20 mouse cellular contexts compared by ENCODE assay signal in the genomic region with DNA sequence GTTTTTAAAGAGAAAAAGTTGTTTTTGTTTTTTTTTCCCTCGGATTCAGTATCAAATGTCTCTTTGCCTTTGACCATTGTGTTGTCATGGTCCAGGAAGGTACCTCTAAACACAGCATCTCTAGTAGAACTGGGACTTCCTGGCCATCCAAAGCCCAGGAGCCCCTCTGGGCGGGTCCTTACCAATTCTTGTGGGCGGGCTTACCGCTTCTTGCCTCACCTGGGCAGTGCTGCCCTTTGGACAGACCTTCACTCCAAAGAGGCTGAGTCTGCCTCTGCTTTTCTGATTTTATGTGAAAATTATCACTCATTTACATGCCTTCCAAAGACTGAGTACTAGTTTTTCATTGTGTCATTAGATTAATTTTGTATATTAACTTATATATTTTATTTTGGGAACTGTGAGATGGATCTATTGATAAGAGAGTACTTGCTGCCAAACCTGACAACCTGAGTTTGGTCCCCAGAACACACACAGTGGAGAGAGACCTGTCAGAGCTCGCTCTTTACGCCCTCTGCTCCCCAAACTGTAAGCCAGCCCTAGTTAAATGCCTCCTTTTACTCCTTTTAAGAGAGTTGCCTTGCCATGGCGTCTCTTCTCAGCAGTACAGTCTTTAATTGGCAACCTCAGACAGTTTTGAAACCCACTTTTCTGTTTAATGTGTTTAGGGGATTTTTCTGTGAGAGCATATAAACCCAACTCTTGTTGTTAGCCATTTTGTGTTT. TPM values are rescaled to one million over a fixed set of nuclear protein-coding genes. Genes with fewer than 3 reads are reported as not detected.
DNase-seq lines count a peak whose midpoint lies in the region; ATAC-seq lines count a peak whose summit lies in the region.
"Had no signal": no experiment of that assay in that cellular context is flagged by ENCODE, and none has a peak within 500 bp of the region (broad histone marks: within the 10 kb centered on the region; RNA-seq: fewer than 3 reads in every experiment).

No protein-coding gene starts in this region.

- no peak overlapping the region for H3K4me2 ChIP-seq in kidney, embryonic 14.5 days (replicated peaks; ENCODE audit: low read depth, low read length)
- H3K4me2 ChIP-seq: hindbrain, embryonic 12.5 days had no signal

- peak; percentile 65 for DNase-seq in heart, adult 11 months
- no peak for DNase-seq in heart, adult 8-10 months (ENCODE audit: low spot score)
- DNase-seq in kidney, postnatal 10 days: peak; percentile 20
- DNase-seq in right cerebral cortex, postnatal 25 days: no peak
- DNase-seq: adrenal gland, postnatal 25 days; cerebellum, adult 18-20 months; cerebellum, adult 9-11 months; cerebellum, postnatal 36 days; gastrocnemius, postnatal 14 days; heart, postnatal 10 days; heart, postnatal 4 days had no signal

- 82% methylated on average over 7 of the region's 7 CpGs for WGBS in kidney, embryonic 14.5 days

- peaks cover 13% of the 10 kb centered on the region for H3K4me1 ChIP-seq in kidney, embryonic 14.5 days (ENCODE audit: control insufficient read depth, insufficient read depth, low read length)

- H3K36me3 ChIP-seq in kidney, embryonic 14.5 days (ENCODE audit: control insufficient read depth, insufficient read depth, low read length): no peaks in the 10 kb centered on the region
- H3K36me3 ChIP-seq: embryonic facial prominence, embryonic 10.5 days; heart, embryonic 10.5 days; hindbrain, embryonic 12.5 days had no signal

- H3K9ac ChIP-seq in kidney, embryonic 14.5 days (ENCODE audit: low read depth, low read length): no peak overlapping the region
- H3K9ac ChIP-seq: hindbrain, embryonic 12.5 days had no signal

- H3K27ac ChIP-seq in kidney, embryonic 14.5 days (ENCODE audit: low read depth, low read length): no peak overlapping the region
- H3K27ac ChIP-seq: embryonic facial prominence, embryonic 10.5 days; heart, embryonic 10.5 days; hindbrain, embryonic 12.5 days had no signal

- H3K9me3 ChIP-seq in kidney, embryonic 14.5 days (ENCODE audit: control insufficient read depth, low read length): no peaks in the 10 kb centered on the region
- H3K9me3 ChIP-seq: embryonic facial prominence, embryonic 10.5 days; G1E; heart, embryonic 10.5 days; hindbrain, embryonic 12.5 days had no signal

- H3K4me3 ChIP-seq in kidney, embryonic 14.5 days (ENCODE audit: low read length): no peak overlapping the region
- H3K4me3 ChIP-seq: embryonic facial prominence, embryonic 10.5 days; heart, embryonic 10.5 days; hindbrain, embryonic 12.5 days had no signal

- H3K27me3 ChIP-seq in kidney, embryonic 14.5 days (ENCODE audit: control insufficient read depth, insufficient read depth, low read length): no peaks in the 10 kb centered on the region
- H3K27me3 ChIP-seq: hindbrain, embryonic 12.5 days had no signal

- no peak for ATAC-seq in kidney, embryonic 14.5 days (ENCODE audit: low FRiP score, low TSS enrichment)
- peak; percentile 17 for ATAC-seq in CD4-positive, CD25-positive, alpha-beta regulatory T cell, adult 4 months
- peak; percentile 34 for ATAC-seq in activated CD4-positive, CD25-positive, alpha-beta regulatory T cell, adult 4 months
- ATAC-seq: forebrain, embryonic 14.5 days; hindbrain, embryonic 16.5 days had no signal

RNA-seq across cellular contexts. Expression of a gene that starts 13.5 kb away (rescaled TPM):
- 10 to 100 TPM; 18.0 to 23.9 (median 19.8) TPM for total RNA-seq in heart, adult 8-10 months (2022)
- polyA plus RNA-seq in kidney, embryonic 14.5 days (2014; fragmentation: Nextera tagmentation; extraction: Ambion mirVana): 4.5 and 5.9 TPM in 2 replicates
- 10 to 100 TPM; 22.9 to 26.1 TPM for polyA plus RNA-seq in CD4-positive, CD25-positive, alpha-beta regulatory T cell, adult 4 months (2017; shearing (Covaris generic))
- polyA plus RNA-seq in activated CD4-positive, CD25-positive, alpha-beta regulatory T cell, adult 4 months (2017; shearing (Covaris generic)): 10 to 100 TPM; 19.6 to 27.1 TPM

Comparison
In these comparisons a context has a peak if more than half of its experiments do, and no peak if none do; other contexts are left out.
1. DNase-seq: peak in heart, adult 11 months (single experiment) and kidney, postnatal 10 days (single experiment); none in heart, adult 8-10 months (single experiment) and right cerebral cortex, postnatal 25 days (single experiment).